Mouse (Mus musculus) erythroblast, embryonic 14.5 days (primary cell): Measurements from ENCODE around the gene Pde7b.

ENCODE experiments used
- GATA1 ChIP-seq: IDR thresholded peaks from 2 replicates; pipeline ENCODE4 v1.6.1; 2012; ENCODE audit warnings: low read length, inconsistent platforms, mixed read lengths
- TAL1 ChIP-seq: IDR thresholded peaks from 3 replicates; pipeline ENCODE4 v1.6.1; 2012; ENCODE audit warnings: low read length, inconsistent platforms, mixed read lengths

DNA sequence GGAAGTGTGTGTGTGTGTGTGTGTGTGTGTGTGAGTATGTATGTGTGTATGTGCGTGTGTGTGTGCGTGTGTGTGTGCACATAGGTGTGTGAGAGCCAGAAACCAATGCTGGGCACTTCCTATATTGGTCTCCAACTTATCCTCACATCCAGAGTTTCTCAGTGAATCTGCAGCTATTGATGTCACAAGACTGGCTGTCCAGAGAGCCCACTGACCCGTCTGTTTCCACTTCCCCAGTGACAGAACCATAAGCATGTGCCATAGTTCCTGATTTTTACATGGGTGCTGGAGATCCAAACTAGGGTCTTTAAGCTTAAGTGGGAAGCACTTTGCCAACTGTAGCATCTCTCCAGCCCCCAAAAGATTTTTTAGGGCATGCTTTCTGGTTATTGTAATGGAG lies 71.6 kb downstream of the Pde7b start:
- TF ChIP-seq GATA1 (no peak), TAL1 (no peak)
